Mouse (Mus musculus) gastrocnemius, adult 18-20 months (tissue): ENCODE data around the gene Uchl4. TPM values are rescaled to one million over a fixed set of nuclear protein-coding genes. Genes with fewer than 3 reads are reported as not detected.
"Not testable (repeated sequence)": the region's sequence is repeated elsewhere in the genome, so short reads cannot be mapped to it uniquely, and the experiment has no call there.

Source experiments
- DNase-seq: peaks from one replicate; pipeline ENCODE4 v3.0.0; 2021; ENCODE audit warnings: low spot score
- long read RNA-seq, 2 experiments: library from polyadenylated mRNA; stranded (forward); transcript quantifications; one replicate each; pipeline ENCODE4 v2.0.0; 2021
- total RNA-seq, 2 experiments: library from RNA; stranded (reverse); gene quantifications; 2 replicates each; pipeline ENCODE4 v1.2.3; 2021

Uchl4 gene
- 1 to 10 TPM; 1.3 to 2.1 TPM for total RNA-seq
- long read RNA-seq, experiment 1: 0 reads
- long read RNA-seq, experiment 2: 0 reads

- no peak for DNase-seq
Observed at GRCm38 (mm10) chr9:64234768-64235435, at the start of gene Uchl4. Gene Uchl4 (plus strand): TSS chr9:64235201.

DNA sequence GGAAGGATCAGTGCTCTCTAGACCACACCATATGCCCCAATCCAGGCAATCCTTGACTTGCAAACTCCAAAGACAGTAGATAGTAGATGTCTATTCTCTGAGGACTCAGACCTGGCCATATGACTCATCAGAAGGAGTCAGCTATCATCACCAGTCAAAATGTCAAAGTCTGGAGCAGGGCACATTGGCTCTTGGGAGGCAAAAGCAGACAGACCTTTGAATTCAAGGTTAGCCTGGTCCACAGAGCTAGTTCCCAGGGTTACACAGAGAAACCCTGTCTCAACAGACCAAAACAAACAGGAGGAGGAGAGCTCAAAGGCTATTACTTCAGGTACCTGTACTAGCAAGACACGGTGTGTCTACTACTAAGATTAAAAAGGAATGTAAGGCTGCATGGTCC lies 41.1 kb upstream of the Uchl4 start:
- DNase-seq: no peak

- DNase-seq: no peak
Observed at GRCm38 (mm10) chr9:64195554-64195953, 39.4 kb upstream of the Uchl4 start.

GRCm38 (mm10) chr9:64197524-64197923 lies 37.5 kb upstream of the Uchl4 start:
- DNase-seq: no peak

DNA sequence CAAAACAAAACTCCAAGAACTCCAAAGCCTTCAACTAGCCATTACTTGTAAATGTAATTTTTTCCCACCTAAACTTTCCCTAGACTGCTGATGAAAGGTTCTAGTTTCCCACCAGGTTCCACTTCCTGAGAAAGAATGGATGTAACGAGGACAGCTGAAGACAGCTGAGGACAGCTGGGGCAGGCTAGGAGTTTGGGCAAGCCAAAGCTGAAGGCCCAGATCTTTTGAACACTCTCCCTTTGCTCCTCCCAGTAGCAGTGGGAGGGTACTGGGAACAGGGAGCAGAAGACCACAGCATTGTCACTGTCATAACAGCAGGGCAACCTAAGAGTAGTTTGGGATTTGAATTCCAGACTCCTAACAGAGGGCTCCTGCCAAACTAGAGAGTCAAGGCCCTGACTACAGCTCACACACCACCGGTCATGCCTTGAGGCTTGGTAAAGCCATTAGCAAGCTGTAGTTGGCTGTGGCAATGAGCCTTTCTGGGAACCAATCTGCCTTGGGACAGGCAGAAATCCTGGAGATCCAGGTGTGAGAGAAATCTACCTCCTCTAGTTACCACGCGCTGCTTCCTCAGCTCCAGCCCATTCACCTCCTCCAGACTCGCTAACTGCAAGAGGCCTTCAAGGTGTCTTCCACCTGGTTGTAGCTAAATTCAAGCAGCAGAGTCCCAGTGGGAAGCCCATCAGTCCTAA lies 36.8 kb upstream of the Uchl4 start:
- no peak for DNase-seq

- DNase-seq: not testable (repeated sequence)
Observed at GRCm38 (mm10) chr9:64198763-64199418, 36.1 kb upstream of the Uchl4 start.

GRCm38 (mm10) chr9:64199897-64200296 lies 35.1 kb upstream of the Uchl4 start:
- no peak for DNase-seq

DNA sequence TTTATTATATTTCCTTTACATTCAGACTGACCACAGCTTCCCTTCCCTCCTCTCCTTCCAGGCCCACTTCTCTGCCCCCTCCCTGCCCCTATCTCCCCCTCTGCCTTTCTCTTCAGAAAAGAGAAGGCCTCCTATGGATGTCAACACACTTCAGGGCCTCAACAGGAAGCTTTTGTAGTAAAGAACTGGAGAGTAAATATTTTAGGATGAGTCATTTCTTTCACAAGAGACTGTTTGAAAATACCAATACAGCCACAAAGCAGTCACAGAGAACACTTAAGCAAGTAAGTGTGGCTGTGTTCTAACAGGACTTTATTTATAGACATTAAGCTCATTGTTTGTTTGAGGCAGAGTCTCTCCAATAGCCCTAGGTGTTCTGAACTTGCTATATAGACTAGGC lies 32.7 kb upstream of the Uchl4 start:
- no peak for DNase-seq

- no peak for DNase-seq
Observed at GRCm38 (mm10) chr9:64202866-64203265, 32.1 kb upstream of the Uchl4 start.

GRCm38 (mm10) chr9:64207509-64208084 lies 27.4 kb upstream of the Uchl4 start:
- no peak for DNase-seq

GRCm38 (mm10) chr9:64214452-64214851 lies 20.5 kb upstream of the Uchl4 start:
- DNase-seq: no peak

GRCm38 (mm10) chr9:64216090-64216489 lies 18.9 kb upstream of the Uchl4 start:
- DNase-seq: no peak

- DNase-seq: no peak
Observed at GRCm38 (mm10) chr9:64216641-64217040, 18.4 kb upstream of the Uchl4 start.

GRCm38 (mm10) chr9:64217887-64218286 lies 17.1 kb upstream of the Uchl4 start:
- DNase-seq: no peak

DNA sequence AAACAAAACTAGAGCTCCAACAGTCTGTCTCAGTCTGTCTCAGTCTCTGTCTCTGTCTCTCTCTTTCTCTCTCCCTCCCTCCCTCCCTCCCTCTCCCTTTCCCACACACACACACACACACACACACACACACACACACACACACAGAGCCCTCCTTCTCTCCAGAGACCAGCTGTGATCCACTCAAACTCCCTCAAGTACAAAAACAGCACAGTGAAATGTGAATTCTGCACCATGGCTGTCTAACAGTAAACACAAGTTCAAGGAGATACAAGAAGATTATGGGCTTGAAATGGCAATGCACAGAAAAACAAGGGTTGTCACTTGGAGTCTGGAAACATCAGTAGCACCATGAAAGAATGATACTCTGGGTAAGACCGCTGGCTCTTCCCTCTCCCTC lies 15.7 kb upstream of the Uchl4 start:
- DNase-seq: no peak

GRCm38 (mm10) chr9:64219772-64220420 lies 15.1 kb upstream of the Uchl4 start:
- no peak for DNase-seq

DNA sequence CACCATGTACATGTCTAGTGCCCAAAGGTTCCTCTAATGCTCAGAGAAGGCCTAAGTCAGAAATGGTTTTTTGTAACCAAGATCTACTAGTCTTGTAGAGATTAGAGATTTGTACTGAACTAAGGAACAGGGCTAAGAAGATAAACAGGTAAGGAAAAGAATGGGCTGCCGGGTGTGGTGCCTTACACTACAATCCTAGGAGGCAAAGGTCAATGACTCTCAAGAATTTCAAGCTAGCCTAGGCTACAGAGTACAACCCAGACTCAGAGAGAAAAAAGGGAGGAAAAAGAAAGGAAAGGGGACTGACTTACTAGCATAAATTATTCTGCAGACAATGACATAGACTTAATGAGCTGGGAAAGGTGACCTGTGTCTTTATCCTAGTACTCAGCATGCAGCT lies 14.4 kb upstream of the Uchl4 start:
- DNase-seq: no peak

GRCm38 (mm10) chr9:64221480-64221879 lies 13.5 kb upstream of the Uchl4 start:
- no peak for DNase-seq

DNA sequence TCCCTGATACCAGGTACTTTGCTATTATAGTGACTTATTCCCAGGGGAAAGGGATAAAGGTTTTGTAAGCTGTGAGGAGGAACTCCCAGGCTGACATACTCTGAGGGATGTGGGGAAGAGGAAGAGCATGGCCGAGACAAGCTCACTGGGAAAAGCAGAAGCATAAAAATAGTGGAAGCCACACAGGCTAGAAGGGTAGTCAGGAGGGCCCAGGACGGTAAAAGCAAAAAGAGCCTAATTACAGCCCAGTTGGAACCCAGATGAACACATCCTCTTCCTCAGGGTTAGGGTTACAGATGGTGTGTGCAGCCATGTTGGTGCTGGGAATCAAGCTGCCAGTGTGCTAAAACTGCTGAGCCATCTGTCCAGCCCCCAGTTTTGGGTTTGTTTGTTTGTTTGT lies 12.9 kb upstream of the Uchl4 start:
- no peak for DNase-seq

DNA sequence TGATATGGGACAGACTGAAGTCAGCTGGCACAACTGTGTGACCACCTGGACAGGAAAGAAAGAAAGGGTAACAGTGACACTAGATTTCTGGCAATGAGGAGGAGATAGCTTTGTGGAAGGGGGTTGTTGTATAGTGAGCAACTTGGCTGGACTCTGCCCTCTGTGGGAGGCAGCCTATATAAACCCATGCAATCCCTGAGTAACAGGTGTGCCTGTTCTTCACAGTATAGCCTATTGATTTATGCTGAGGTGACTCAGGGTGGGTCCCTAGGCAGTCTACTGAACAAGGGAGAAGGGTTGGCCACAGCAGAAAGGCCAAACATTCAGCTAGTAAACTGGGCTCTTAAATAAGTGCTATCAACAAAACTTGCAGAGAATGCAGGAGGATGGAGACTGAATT lies 9.2 kb upstream of the Uchl4 start:
- DNase-seq: no peak

DNA sequence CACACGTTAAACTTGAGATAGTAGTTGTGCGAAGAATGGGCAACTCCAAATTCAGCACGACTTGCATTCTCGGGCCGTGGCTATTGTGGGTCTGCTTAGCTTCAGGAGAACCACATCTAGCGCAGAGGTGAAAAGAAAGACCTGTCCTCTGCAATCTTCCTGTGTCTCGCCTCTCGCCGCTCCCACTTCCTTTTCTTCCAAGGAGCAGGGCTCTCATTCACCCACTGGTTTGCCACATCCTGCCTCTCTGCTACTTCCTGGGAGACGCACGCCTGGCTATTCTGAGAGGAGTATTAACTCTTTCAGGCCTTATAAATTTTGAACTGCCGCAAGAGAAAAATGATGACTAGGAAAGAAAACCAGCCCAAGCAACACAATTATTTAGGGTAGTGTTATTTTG lies 7.3 kb upstream of the Uchl4 start:
- no peak for DNase-seq

- no peak for DNase-seq
Observed at GRCm38 (mm10) chr9:64228972-64229371, 6.0 kb upstream of the Uchl4 start.
